Mouse (Mus musculus) spleen, adult 2 months (tissue): ENCODE results near the gene Chd5.

Experiments used
- CTCF ChIP-seq: fragments of 200-500 bp; IDR thresholded peaks from 2 replicates; pipeline ENCODE4 v1.5.1; 2011; ENCODE audit warnings: mild to moderate bottlenecking, inconsistent platforms; ENCODE audit not compliant: insufficient read depth, insufficient read length, insufficient replicate concordance; ENCODE audit errors: extremely low read depth
- POLR2A ChIP-seq: fragments of 200-500 bp; IDR thresholded peaks from 2 replicates; pipeline ENCODE4 v1.6.1; 2011; ENCODE audit warnings: low read depth, low read length, inconsistent platforms

DNA sequence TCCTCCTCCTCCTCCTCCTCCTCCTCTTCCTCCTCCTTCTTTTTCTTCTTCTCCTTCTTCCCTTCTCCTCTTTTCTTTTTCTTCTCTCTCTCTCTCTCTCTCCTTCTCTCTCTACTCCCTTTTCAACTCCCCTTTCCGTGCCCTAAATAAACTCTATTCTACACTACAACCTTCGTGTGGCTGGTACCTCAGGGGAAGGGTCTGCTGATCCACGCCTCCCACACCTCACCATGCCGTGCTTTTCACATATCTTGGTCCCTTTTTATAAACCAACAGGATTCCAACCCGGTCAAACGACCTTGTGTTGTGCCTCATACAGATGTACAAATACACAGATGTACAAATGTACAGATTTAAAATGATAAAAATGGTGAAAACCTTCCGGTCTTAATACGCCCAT, 42.1 kb upstream of the Chd5 start:
- TF ChIP-seq CTCF (no peak), POLR2A (no peak)
